Mouse (Mus musculus) forebrain, embryonic 14.5 days (tissue): ENCODE data around the gene Fam117a. TPM values are rescaled to one million over a fixed set of nuclear protein-coding genes. Genes with fewer than 3 reads are reported as not detected.
A peak's percentile ranks its signal among the peaks of the same experiment; 100 is the strongest.

ENCODE experiments used
- ATAC-seq: fragments of 200-750 bp; cut with Nextera tagmentation; 2 replicates; pipeline ENCODE4 v1.8.0; 2017; ENCODE audit warnings: mild to moderate bottlenecking, moderate library complexity
- DNase-seq: peaks from one replicate; pipeline ENCODE4 v3.0.0-alpha.2; 2015; ENCODE audit warnings: low spot score
- H3K27ac ChIP-seq: fragments of 300-500 bp; sonication (generic); 2 replicates; pipeline ENCODE4 v1.5.1; 2014; ENCODE audit warnings: low read depth, mild to moderate bottlenecking, control low read depth, low read length, moderate library complexity
- H3K27me3 ChIP-seq: fragments of 300-500 bp; sonication (generic); replicated peaks from 2 replicates; pipeline ENCODE4 v1.6.1; 2014; ENCODE audit warnings: low read length, control low read depth, mixed read lengths; ENCODE audit not compliant: control insufficient read depth, insufficient read depth
- H3K36me3 ChIP-seq: fragments of 300-500 bp; sonication (generic); 2 replicates; pipeline ENCODE4 v1.6.1; 2014; ENCODE audit warnings: low read length, control low read depth; ENCODE audit not compliant: control insufficient read depth, insufficient read depth
- H3K4me1 ChIP-seq: fragments of 300-500 bp; sonication (generic); 2 replicates; pipeline ENCODE4 v1.6.1; 2014; ENCODE audit warnings: antibody characterized with exemption, low read length, control low read depth; ENCODE audit not compliant: control insufficient read depth, insufficient read depth
- H3K4me2 ChIP-seq: fragments of 300-500 bp; sonication (generic); 2 replicates; pipeline ENCODE4 v1.6.1; 2014; ENCODE audit warnings: mild to moderate bottlenecking, control low read depth, low read length
- H3K4me3 ChIP-seq: fragments of 300-500 bp; sonication (generic); 2 replicates; pipeline ENCODE4 v1.5.1; 2014; ENCODE audit warnings: low read depth, low read length, control low read depth
- H3K9ac ChIP-seq: fragments of 300-500 bp; sonication (generic); 2 replicates; pipeline ENCODE4 v1.6.1; 2014; ENCODE audit warnings: mild to moderate bottlenecking, low read length, control low read depth, moderate library complexity
- H3K9me3 ChIP-seq: fragments of 300-500 bp; sonication (generic); replicated peaks from 2 replicates; pipeline ENCODE4 v1.6.1; 2016; ENCODE audit warnings: low read length, control low read depth, mixed read lengths; ENCODE audit not compliant: control insufficient read depth
- WGBS: fragments of 180-500 bp; shearing (Covaris S2); extraction: QIAGEN DNeasy Blood & Tissue Kit; methylation state at CpG from one replicate; pipeline ENCODE4 v1.1.7; 2014; 5-methylcytosine and 5-hydroxymethylcytosine counted together
- polyA plus RNA-seq: library from polyadenylated mRNA; unstranded; fragments of >200 nt; fragmentation: Nextera tagmentation; extraction: Ambion mirVana; gene quantifications from 2 replicates; pipeline ENCODE4 v1.2.1, GENCODE M21; 2014

The Fam117a gene
- polyA plus RNA-seq, 1 experiment from 2014 or later, result 3.3 TPM

DNA sequence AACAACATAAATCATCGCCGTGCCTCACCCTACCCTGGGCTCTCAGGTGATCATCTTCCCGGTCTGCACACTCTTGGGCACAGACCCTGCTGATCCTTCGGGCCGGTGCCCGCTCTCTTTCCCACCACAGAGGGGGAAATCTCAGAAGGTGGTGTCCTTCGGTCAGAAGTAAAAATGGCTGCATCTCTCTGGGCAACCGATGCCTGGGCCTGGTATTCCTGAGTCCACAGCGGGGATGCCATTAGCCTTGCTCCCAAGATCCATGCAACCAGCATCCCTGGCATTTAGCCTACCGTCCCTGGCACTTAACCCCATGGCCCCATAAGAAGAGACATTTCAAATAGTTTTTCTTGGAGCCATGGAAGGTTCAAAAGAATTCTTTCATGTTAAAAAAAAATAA is 12.6 kb upstream of the Fam117a start:
- Histone ChIP-seq H3K4me3 (no peak overlapping the region), H3K9me3 (no peaks in the 10 kb centered on the region), H3K9ac (no peak overlapping the region), H3K27ac (no peak overlapping the region), H3K4me2 (no peak overlapping the region), H3K27me3 (no peaks in the 10 kb centered on the region), H3K36me3 (no peaks in the 10 kb centered on the region), H3K4me1 (no peaks in the 10 kb centered on the region)
- WGBS, result 88% methylated on average over 10 of the region's 10 CpGs
- no peak for ATAC-seq
- DNase-seq, result no peak

DNA sequence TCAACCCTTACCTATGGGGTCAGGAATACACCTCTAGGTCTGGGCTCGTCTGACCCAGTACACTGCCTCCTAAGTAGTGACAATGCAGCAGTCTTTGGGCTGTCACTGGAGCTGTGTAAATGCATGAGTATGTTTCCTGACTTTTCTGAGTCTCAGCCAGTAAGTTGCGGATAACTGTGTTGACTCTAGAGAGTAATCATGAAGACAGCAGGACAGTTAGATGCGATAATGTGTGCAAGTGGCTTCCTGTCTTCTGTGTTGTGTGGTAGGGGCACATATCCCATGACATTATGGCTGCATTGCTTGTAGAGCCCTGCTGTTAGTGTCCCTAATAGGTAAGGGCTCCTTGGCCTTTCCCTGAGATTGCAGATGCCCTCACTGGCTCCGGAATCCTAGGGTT is 11.0 kb upstream of the Fam117a start:
- Histone ChIP-seq H3K27me3 (no peaks in the 10 kb centered on the region), H3K9me3 (no peaks in the 10 kb centered on the region), H3K4me2 (no peak overlapping the region), H3K27ac (no peak overlapping the region), H3K9ac (no peak overlapping the region), H3K36me3 (no peaks in the 10 kb centered on the region), H3K4me1 (no peaks in the 10 kb centered on the region), H3K4me3 (no peak overlapping the region)
- DNase-seq (no peak), ATAC-seq (no peak)
- 91% methylated on average over 4 of the region's 4 CpGs for WGBS

DNA sequence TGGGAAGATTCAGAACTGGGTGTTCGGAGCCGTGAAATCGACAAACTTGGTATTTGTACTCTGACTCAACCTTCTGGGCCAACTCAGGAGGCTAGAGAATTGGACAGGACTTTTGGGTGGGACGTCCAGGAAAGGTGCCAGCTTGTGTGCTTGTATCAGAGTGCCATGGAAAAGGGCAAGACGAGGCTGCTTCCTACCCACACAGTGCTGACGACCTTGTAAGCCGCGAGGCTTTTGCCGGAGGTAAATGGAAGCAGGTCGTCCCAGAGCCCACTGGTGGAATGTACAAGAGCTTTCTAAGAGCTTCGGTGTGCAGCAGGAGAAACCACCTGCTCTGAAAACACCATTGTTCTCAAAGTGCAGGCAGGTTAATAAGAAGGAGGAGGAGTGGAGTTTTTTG is 10.6 kb upstream of the Fam117a start:
- H3K27ac ChIP-seq, result no peak overlapping the region
- H3K4me2 ChIP-seq, result no peak overlapping the region

DNA sequence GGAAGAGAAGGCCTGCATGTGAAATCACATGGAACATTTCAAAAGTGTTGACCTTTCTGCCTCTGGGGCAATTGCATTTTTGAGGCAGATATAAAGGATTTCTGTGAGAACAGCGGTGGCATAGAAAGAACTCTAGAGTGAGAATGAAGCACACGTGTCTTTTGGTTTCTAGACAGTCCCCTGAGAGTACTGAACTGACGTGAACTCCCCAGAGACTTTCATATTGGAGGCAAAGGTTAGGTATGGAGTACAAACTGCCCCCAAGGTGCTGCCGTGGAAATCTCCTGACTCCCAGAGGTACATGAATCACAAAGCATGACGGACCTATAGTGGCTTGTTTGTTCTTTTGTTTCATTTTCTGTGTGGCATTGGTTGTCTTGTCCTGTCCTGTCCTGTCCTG is 8.2 kb upstream of the Fam117a start:
- H3K9me3 ChIP-seq, result no peaks in the 10 kb centered on the region
- 80% methylated on average over 5 of the region's 5 CpGs for WGBS
- H3K27me3 ChIP-seq, result no peaks in the 10 kb centered on the region
- no peak for ATAC-seq
- no peak overlapping the region for H3K4me2 ChIP-seq
- H3K4me3 ChIP-seq, result no peak overlapping the region
- no peaks in the 10 kb centered on the region for H3K4me1 ChIP-seq
- no peak overlapping the region for H3K27ac ChIP-seq
- no peak for DNase-seq
- no peaks in the 10 kb centered on the region for H3K36me3 ChIP-seq
- no peak overlapping the region for H3K9ac ChIP-seq

More for the DNA sequence above, 10.6 kb upstream of the Fam117a start:
- no peak for ATAC-seq
- Histone ChIP-seq H3K36me3 (no peaks in the 10 kb centered on the region), H3K9ac (no peak overlapping the region), H3K9me3 (no peaks in the 10 kb centered on the region), H3K4me1 (no peaks in the 10 kb centered on the region), H3K27me3 (no peaks in the 10 kb centered on the region), H3K4me3 (no peak overlapping the region)
- 76% methylated on average over 11 of the region's 11 CpGs for WGBS
- no peak for DNase-seq

DNA sequence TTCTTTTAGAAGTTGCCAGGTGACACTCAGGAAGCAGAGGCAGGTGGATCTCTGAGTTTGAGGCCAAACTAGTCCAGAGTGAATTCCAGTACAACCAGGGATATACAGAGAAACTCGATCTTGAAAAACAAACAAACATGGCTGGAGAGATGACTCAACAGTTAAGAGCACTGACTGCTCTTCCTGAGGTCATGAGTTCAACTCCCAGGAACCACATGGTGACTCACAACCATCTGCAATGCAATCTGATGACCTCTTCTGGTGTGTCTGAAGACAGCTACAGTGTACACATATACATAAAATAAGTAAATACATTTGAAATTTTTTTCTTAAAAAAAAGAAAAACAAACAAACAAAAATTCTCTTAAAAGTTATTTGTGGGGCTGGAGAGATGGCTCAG is 6.2 kb upstream of the Fam117a start:
- Histone ChIP-seq H3K9me3 (no peaks in the 10 kb centered on the region), H3K27ac (no peak overlapping the region), H3K4me1 (no peaks in the 10 kb centered on the region), H3K4me2 (no peak overlapping the region), H3K36me3 (no peaks in the 10 kb centered on the region), H3K9ac (no peak overlapping the region), H3K4me3 (no peak overlapping the region), H3K27me3 (no peaks in the 10 kb centered on the region)
- WGBS, result 88% methylated on average over 1 of the region's 1 CpGs
- DNase-seq (no peak), ATAC-seq (no peak)

DNA sequence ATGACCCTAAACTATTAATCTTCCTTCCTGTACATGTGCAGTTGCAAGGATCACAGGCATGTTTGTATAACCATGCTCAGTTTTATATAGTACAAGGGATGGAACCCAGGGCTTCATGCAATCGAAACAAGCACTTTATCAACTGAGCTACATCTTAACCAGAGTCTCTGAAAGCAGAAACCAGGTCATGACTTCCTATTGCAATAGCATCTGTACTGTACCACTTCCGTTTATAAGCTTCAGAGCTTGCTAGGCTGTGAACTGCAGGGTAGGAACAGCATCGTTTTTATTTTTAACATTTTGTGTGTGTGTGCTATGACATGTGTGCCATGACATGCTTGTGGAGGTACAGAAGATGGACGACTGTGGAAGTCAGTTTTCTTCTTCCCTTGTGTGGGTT is 3.6 kb upstream of the Fam117a start:
- Histone ChIP-seq H3K9me3 (no peaks in the 10 kb centered on the region), H3K27ac (no peak overlapping the region), H3K4me1 (0 out of 2 replicates have a peak, but pooled peaks cover 5% of the 10 kb centered on the region), H3K4me3 (no peak overlapping the region), H3K4me2 (no peak overlapping the region), H3K36me3 (no peaks in the 10 kb centered on the region), H3K9ac (no peak overlapping the region), H3K27me3 (no peaks in the 10 kb centered on the region)
- DNase-seq (no peak), ATAC-seq (no peak)
- 59% methylated on average over 4 of the region's 4 CpGs for WGBS

DNA sequence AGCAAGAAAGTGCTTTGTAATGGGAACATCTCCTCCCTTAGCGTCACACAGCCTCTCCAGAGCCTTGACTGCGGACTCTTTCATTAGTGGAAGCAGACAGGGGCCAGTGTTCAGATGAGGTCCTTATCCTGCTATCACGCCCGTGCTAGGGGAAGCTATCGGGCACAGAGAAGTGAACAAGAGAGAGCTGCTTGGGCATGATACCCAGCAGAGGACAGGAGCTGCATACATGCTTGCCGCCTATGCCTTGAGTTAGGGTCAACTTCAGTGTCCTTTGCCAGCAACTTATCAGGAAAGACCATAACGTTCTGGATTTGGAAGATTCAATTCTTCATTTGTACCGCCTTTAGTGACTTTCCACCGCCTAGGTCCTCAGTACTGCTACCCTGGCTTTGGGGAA is 3.0 kb upstream of the Fam117a start:
- no peaks in the 10 kb centered on the region for H3K36me3 ChIP-seq
- DNase-seq (no peak), ATAC-seq (no peak)
- 84% methylated on average over 9 of the region's 9 CpGs for WGBS
- no peaks in the 10 kb centered on the region for H3K27me3 ChIP-seq
- 0 out of 2 replicates have a peak, but pooled peaks cover 5% of the 10 kb centered on the region for H3K4me1 ChIP-seq
- no peak overlapping the region for H3K4me2 ChIP-seq
- no peaks in the 10 kb centered on the region for H3K9me3 ChIP-seq
- H3K9ac ChIP-seq, result no peak overlapping the region
- no peak overlapping the region for H3K4me3 ChIP-seq
- no peak overlapping the region for H3K27ac ChIP-seq

DNA sequence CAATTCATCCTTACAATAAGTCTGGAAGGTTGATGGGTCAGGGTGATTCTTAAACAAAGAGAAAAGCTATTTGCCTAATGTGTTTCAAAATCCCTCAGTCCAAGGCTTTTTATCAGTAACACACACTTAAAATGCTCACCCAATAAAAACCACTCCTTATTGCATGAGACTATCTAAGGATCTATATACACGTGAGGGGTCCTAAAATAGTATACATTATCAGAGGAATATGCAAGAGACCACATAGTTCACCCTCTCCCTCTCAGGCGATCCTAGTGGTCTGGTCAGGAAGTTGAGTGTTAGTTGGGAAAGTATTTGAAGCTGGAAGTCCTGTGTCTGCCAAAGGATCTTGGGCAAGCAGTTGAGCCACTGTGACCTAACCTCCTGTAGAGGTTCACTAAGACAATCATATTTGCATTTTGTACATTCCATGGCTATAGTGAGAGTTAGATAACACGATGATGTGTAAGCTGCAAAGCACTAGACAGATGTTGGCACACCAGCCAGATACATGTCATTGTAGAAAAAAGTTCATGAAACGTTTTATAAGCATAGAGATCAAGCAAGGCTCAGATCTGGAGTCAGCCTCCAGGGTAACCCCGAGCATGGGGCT is 2.3 kb upstream of the Fam117a start:
- 0 out of 2 replicates have a peak, but pooled peaks cover 7% of the 10 kb centered on the region for H3K4me1 ChIP-seq
- WGBS, result 69% methylated on average over 5 of the region's 5 CpGs

DNA sequence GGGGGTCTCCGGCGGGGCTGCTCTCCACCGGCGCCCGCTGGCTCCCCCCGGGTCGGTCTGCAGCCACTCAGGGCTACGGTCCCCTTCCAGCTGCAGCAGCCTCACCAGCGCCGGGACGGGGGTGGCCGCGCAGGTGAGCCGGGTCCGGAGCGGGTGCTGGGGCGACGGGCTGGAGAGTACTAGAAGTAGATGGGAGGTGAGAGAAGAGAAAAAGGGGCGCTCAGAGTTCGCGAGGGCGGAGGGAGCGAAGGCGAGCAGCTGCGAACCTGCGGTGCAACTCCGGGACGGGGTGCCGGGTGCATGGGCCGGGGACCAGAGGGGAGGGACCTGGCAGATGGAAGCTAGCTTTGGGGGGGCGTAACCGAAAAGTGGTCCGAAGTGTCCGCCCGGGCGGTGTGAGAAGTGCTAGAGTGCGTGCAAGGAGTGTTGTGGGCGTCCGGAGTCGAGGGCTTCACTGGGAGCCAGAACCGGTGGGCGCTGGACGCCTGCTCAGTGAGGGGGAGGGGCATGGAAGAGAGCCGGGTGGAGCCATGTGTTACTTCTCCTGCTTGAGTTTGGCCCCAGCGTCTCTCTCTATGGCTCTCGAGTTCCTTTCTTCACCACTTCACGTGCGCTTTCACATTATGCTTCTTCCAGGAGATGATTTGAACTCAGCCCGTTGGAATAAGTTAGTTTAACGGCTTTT is 453 bp downstream of the Fam117a start:
- Histone ChIP-seq H3K4me1 (peaks cover 8% of the 10 kb centered on the region; the same call in 1 of the 2 replicates), H3K9ac (peak overlapping the region; percentile 77), H3K27ac (no peak overlapping the region), H3K27me3 (no peaks in the 10 kb centered on the region), H3K4me3 (peak overlapping the region; percentile 81), H3K36me3 (no peaks in the 10 kb centered on the region), H3K4me2 (peak overlapping the region; percentile 88), H3K9me3 (no peaks in the 10 kb centered on the region)
- peak; percentile 57 for DNase-seq
- peak; percentile 78 for ATAC-seq
- under 1% methylated on average over 46 of the region's 50 CpGs for WGBS

More for the DNA sequence above, 2.3 kb upstream of the Fam117a start:
- Histone ChIP-seq H3K9me3 (no peaks in the 10 kb centered on the region), H3K27me3 (no peaks in the 10 kb centered on the region), H3K9ac (no peak overlapping the region), H3K27ac (no peak overlapping the region), H3K4me2 (no peak overlapping the region), H3K36me3 (no peaks in the 10 kb centered on the region), H3K4me3 (no peak overlapping the region)
- ATAC-seq, result no peak
- DNase-seq, result no peak
